Mouse (Mus musculus): ENCODE results near the gene Ssc4d. TPM values are rescaled to one million over a fixed set of nuclear protein-coding genes. Genes with fewer than 3 reads are reported as not detected.

Ssc4d gene
- polyA plus RNA-seq, 1 experiment from 2014 or later = 3.5 TPM

DNA sequence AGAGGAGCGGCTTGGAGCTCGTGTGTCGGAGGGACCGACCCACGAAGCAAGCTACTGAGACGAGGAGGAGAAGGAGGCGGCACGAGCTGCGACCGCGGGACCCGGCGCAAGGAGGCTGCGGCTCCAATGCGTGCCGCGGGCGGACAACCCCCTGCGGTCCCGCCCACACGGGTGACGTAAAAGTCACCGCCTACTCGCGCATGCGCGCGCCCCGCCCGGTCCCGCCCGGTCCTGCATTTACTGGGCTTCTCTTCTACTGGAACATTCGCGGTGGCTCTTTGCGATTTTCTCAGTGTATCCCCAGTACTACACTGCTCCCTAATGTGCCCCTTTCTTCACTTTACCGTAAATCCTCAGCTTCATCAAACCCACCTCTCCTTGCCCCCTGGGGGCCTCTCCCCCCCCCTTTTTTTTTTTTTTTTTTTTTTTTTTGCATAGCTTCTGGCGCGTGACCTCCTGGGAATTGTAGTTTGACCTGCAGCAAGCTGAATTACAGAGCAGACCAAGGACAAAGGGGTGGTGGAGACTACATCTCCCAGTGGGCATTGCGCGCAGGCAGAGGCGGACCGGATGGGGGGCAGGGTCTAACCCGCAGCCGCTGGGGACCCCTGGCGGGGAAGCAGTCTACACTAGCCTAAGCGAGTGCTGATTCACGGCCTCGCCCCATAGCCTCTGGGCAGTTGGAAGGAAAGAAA is 39.7 kb downstream of the Ssc4d start, which contains the start of gene Ywhag:
Gene Ywhag, minus strand, starts transcription at position 136 of the 695 bp plus-strand sequence.
- H3K9ac ChIP-seq = peak within 1 kb of the TSS; percentile 91
- H3K4me2 ChIP-seq = peak within 1 kb of the TSS; percentile 60
- ATAC-seq (ENCODE audit: borderline replicate concordance, extremely low read depth, low FRiP score, low TSS enrichment) = peak; percentile 98
- no peaks in the 10 kb centered on the region for H3K27me3 ChIP-seq
- WGBS = under 1% methylated on average over 44 of the region's 48 CpGs
- peaks cover 28% of the 10 kb centered on the region for H3K4me1 ChIP-seq
- H3K4me3 ChIP-seq = peak within 1 kb of the TSS; percentile 78
- peak within 1 kb of the TSS; percentile 98 for H3K27ac ChIP-seq
- peaks cover 22% of the 10 kb centered on the region for H3K36me3 ChIP-seq
- H3K9me3 ChIP-seq = no peaks in the 10 kb centered on the region

DNA sequence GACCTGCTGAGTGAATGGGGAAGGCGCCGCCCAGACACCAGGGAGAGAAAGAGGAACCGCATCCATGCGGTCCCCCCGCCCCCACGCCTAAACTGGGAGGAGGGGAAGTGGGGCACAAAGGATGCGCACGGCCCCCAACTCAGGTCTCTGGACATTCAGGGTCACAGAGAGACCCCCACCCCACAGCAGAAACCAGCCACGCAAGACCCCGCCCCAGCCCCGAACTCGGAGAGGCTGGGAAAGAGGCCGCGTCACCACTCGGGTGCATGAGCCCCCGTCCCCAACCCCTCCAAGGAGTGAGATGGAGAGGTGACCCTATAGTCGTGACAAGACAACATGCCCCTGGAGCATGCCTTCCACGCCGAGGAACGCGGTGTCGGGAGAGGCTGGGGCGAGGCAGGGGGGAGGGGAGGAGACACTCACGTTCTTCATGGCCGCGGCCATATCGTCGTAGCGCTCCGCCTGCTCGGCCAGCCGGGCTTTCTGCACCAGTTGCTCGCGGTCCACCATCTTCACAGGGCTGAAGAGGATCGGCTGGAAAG is 40.4 kb downstream of the Ssc4d start:
- no peaks in the 10 kb centered on the region for H3K27me3 ChIP-seq
- H3K4me1 ChIP-seq = peaks cover 28% of the 10 kb centered on the region
- peak overlapping the region; percentile 78 for H3K4me3 ChIP-seq
- WGBS = 0% methylated on average over 26 of the region's 35 CpGs
- peak; percentile 68 for ATAC-seq (ENCODE audit: borderline replicate concordance, extremely low read depth, low FRiP score, low TSS enrichment)
- H3K9me3 ChIP-seq = no peaks in the 10 kb centered on the region
- peak overlapping the region; percentile 98 for H3K27ac ChIP-seq
- H3K4me2 ChIP-seq = peak overlapping the region; percentile 60
- H3K9ac ChIP-seq = peak overlapping the region; percentile 91
- H3K36me3 ChIP-seq = peaks cover 28% of the 10 kb centered on the region

DNA sequence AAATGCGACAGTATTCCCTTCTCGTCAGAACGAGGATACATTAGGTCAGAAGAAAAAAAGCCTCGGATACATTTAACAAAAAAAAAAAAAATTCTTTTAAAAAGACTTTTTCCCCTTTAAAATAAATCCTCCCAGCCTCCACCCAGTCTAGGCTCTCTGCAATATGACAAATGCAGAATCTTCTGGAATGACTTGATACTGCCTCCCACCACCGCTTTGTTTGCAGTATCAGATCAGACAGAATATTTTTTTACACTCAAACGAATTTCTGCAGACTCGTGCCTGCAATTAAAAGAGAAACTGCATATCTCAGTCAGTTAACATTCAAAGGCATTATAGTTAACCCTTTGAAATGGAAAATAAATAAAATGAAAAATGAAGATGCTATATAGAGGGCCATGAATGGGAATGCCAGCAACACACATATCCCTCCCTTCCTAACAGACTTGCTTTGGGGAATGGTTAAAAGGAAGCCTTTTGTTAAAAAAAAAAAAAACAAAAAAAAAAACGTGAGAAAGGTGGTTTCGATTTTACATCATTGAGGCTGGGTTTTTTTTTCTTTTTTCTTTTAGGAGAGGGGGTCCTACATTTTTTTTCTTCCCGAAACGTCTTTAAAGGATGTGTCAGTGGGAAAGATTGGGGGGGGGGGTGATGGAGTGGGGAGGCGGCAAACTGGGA is 41.0 kb downstream of the Ssc4d start:
- H3K36me3 ChIP-seq = peaks cover 31% of the 10 kb centered on the region
- peak overlapping the region; percentile 91 for H3K9ac ChIP-seq
- H3K9me3 ChIP-seq = no peaks in the 10 kb centered on the region
- no peaks in the 10 kb centered on the region for H3K27me3 ChIP-seq
- WGBS = 5% methylated on average over 11 of the region's 12 CpGs
- H3K27ac ChIP-seq = peak overlapping the region; percentile 98
- peaks cover 28% of the 10 kb centered on the region for H3K4me1 ChIP-seq
- H3K4me2 ChIP-seq = peak overlapping the region; percentile 60
- H3K4me3 ChIP-seq = peak overlapping the region; percentile 78
- ATAC-seq (ENCODE audit: borderline replicate concordance, extremely low read depth, low FRiP score, low TSS enrichment) = no peak

DNA sequence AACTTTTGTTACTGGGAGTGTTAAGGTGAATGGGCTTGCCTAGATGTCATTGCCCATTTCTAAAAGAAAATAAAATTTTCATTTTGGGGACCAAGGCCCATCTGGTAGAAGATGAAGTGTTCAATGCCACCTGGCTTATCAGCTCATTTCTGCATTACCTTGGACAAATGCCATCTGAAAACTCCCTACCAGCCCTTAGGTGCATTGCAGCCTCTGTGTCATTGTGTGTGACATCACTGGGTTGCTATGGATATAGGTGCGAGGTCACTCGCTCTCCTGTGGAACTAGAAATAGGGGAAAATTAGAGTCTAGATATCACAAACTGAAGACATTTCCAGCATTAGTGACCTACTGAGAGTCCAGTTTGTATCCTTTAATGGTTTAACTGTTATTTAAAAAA is 42.0 kb downstream of the Ssc4d start:
- no peak overlapping the region for H3K9ac ChIP-seq
- peaks cover 28% of the 10 kb centered on the region for H3K4me1 ChIP-seq
- H3K4me2 ChIP-seq = peak overlapping the region; percentile 32
- H3K27me3 ChIP-seq = no peaks in the 10 kb centered on the region
- ATAC-seq (ENCODE audit: borderline replicate concordance, extremely low read depth, low FRiP score, low TSS enrichment) = no peak
- H3K9me3 ChIP-seq = no peaks in the 10 kb centered on the region
- no peak overlapping the region for H3K4me3 ChIP-seq
- peaks cover 34% of the 10 kb centered on the region for H3K36me3 ChIP-seq
- WGBS = 80% methylated on average over 2 of the region's 2 CpGs
- no peak overlapping the region for H3K27ac ChIP-seq

DNA sequence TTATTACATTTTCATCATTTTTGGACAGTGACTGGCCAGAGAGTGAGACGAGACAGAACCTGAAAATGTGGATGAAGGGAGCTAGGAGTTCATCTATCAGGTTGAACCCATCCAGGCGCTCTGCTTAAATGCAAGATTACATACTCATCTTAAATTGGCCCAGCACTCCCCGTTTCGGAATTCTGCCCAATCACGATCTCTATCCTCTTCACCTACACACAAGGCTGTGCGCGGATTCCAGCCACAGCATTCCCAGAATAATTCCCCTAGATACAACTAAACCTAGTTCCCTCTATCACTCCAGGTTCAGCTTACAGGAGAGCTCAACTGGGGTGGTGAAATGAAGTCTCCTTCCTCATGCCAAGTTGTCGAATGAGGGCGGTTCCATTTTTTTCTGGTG is 42.8 kb downstream of the Ssc4d start:
- H3K9me3 ChIP-seq = no peaks in the 10 kb centered on the region
- H3K9ac ChIP-seq = peak overlapping the region; percentile 13
- no peak for ATAC-seq (ENCODE audit: borderline replicate concordance, extremely low read depth, low FRiP score, low TSS enrichment)
- 87% methylated on average over 9 of the region's 9 CpGs for WGBS
- H3K4me2 ChIP-seq = no peak overlapping the region
- H3K36me3 ChIP-seq = peaks cover 41% of the 10 kb centered on the region
- H3K4me3 ChIP-seq = no peak overlapping the region
- no peak overlapping the region for H3K27ac ChIP-seq
- H3K27me3 ChIP-seq = no peaks in the 10 kb centered on the region
- peaks cover 28% of the 10 kb centered on the region for H3K4me1 ChIP-seq

DNA sequence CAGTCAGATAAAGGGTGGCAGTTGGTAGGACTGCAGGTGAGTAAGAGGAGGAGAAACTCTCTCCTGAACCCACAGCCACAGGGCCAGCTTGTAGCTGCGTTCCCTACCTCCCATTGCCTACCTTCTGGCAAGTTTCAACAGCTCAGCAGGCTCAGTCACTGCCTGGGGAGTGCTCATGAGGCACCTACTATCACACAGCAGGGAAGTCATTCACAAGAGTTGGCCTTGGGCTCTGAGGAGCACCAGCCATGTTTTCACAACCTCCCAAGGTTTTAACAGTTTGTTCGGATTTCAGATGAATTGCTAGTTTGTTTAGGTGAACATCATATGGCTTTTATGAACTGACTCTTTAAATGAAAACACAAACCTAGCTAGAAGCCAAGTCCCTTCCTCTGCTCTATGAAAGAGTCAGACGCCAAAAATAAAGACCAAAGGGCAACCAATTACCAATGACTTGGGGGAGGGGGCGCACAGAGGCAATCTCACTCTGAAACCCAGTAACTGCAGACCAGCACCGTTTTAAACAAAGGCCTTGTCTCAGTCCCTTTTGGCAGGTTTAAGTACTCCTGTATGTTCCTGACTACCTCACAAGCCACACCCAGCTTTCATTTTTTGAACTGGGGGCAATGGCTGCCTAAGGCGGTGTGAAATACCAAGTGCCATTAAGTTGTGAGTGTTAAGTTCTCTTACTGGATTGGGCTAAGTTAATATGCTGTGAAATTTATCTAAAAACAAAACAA is 44.5 kb downstream of the Ssc4d start:
- Histone ChIP-seq H3K27me3 (no peaks in the 10 kb centered on the region), H3K9ac (no peak overlapping the region), H3K9me3 (no peaks in the 10 kb centered on the region), H3K4me2 (no peak overlapping the region), H3K4me1 (peaks cover 22% of the 10 kb centered on the region), H3K4me3 (no peak overlapping the region), H3K27ac (no peak overlapping the region), H3K36me3 (peaks cover 50% of the 10 kb centered on the region)
- WGBS = 77% methylated on average over 6 of the region's 6 CpGs
- no peak for ATAC-seq (ENCODE audit: borderline replicate concordance, extremely low read depth, low FRiP score, low TSS enrichment)

DNA sequence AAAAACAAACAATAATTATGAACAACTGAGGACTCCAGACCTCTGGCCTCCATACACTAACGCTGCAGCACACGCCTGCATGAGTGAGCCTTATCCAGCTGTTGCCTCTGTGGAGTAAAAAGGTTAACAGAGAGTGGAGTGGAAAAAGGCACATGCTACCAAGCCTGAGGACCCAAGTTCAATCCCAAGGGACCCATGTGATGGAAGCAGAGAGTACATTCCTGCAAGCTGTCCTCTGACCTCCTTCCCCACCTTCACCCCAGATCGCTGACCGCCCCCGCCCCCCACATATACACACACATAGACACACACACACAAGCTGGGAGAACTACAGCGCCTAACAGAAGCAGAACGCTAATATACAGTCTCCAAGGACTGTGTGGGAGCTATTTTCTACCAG is 50.4 kb downstream of the Ssc4d start:
- H3K9me3 ChIP-seq = no peaks in the 10 kb centered on the region
- H3K4me2 ChIP-seq = no peak overlapping the region
- H3K27me3 ChIP-seq = no peaks in the 10 kb centered on the region
- no peaks in the 10 kb centered on the region for H3K4me1 ChIP-seq
- WGBS = 95% methylated on average over 7 of the region's 7 CpGs
- ATAC-seq (ENCODE audit: borderline replicate concordance, extremely low read depth, low FRiP score, low TSS enrichment) = no peak
- no peak overlapping the region for H3K9ac ChIP-seq
- H3K4me3 ChIP-seq = no peak overlapping the region
- H3K27ac ChIP-seq = no peak overlapping the region
- H3K36me3 ChIP-seq = peaks cover 66% of the 10 kb centered on the region

DNA sequence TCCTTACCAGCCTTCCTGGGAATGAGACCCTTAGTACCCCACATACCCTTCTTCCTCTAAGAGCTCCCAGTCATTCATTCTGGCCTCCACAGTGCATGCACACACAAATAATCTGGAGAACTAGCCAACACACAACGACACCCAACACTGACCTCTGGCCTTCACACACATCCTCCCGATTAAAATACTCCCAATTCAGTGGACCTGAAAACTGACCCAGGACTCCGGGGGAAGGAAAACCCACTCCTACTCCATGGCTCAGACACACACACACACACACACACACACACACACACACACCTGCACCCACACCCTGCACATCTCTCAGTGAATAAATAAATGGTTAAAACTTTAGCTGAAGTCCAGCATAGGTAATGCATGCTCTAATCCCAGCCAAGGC is 54.4 kb downstream of the Ssc4d start:
- H3K36me3 ChIP-seq = peaks cover 58% of the 10 kb centered on the region
- WGBS = 88% methylated on average over 3 of the region's 3 CpGs
- no peak for ATAC-seq (ENCODE audit: borderline replicate concordance, extremely low read depth, low FRiP score, low TSS enrichment)
- H3K4me1 ChIP-seq = 0 out of 2 replicates have a peak, but pooled peaks cover 4% of the 10 kb centered on the region
- no peak overlapping the region for H3K4me2 ChIP-seq
- H3K4me3 ChIP-seq = no peak overlapping the region
- no peaks in the 10 kb centered on the region for H3K27me3 ChIP-seq
- no peaks in the 10 kb centered on the region for H3K9me3 ChIP-seq
- H3K9ac ChIP-seq = no peak overlapping the region
- H3K27ac ChIP-seq = no peak overlapping the region

DNA sequence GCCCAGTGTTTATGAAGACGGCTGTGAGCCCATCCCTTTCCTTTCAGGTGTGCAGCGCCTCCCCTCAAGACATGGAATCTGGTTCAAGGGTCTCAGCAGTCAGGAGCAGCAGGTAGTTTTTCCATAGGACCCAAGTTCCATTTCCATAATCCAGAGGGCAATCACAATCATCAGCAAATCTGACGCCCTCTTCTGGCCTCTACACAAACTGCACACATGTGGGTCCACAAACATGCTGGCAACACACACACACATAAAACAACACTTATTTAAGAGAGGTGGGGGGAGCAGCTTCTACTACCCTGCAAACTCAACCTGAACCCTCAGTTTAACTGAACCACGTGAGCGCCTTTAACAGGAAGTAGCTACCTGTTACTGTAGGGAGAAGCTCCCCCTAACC is 55.7 kb downstream of the Ssc4d start:
- Histone ChIP-seq H3K27ac (no peak overlapping the region), H3K4me1 (peaks cover 9% of the 10 kb centered on the region; the same call in 1 of the 2 replicates), H3K9me3 (no peaks in the 10 kb centered on the region), H3K27me3 (no peaks in the 10 kb centered on the region), H3K36me3 (peaks cover 52% of the 10 kb centered on the region), H3K4me2 (no peak overlapping the region), H3K9ac (no peak overlapping the region), H3K4me3 (no peak overlapping the region)
- ATAC-seq (ENCODE audit: borderline replicate concordance, extremely low read depth, low FRiP score, low TSS enrichment) = no peak
- WGBS = 95% methylated on average over 5 of the region's 5 CpGs

DNA sequence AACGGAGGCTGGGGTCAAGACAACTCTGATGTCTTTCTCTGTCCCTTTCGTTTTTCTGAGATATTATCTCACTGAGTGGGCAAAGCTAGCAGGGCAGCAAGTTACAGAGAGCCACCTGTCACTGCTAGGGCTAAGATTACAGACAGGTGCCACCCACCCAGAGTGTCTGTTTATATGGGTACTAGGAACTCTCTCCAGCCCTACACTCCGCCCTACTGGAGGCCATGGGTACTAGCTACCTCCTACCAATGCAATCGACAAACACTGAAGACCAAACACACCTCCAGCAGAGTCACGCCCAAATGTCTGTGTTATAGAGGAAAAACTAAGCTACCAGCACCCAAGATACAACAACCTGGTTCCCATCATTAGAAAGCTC is 56.3 kb downstream of the Ssc4d start:
- H3K9me3 ChIP-seq = no peaks in the 10 kb centered on the region
- no peak overlapping the region for H3K9ac ChIP-seq
- no peak overlapping the region for H3K4me3 ChIP-seq
- H3K27ac ChIP-seq = no peak overlapping the region
- H3K27me3 ChIP-seq = no peaks in the 10 kb centered on the region
- no peak overlapping the region for H3K4me2 ChIP-seq
- peaks cover 9% of the 10 kb centered on the region; the same call in 1 of the 2 replicates for H3K4me1 ChIP-seq
- WGBS = 89% methylated on average over 5 of the region's 5 CpGs
- peaks cover 49% of the 10 kb centered on the region for H3K36me3 ChIP-seq
- no peak for ATAC-seq (ENCODE audit: borderline replicate concordance, extremely low read depth, low FRiP score, low TSS enrichment)

DNA sequence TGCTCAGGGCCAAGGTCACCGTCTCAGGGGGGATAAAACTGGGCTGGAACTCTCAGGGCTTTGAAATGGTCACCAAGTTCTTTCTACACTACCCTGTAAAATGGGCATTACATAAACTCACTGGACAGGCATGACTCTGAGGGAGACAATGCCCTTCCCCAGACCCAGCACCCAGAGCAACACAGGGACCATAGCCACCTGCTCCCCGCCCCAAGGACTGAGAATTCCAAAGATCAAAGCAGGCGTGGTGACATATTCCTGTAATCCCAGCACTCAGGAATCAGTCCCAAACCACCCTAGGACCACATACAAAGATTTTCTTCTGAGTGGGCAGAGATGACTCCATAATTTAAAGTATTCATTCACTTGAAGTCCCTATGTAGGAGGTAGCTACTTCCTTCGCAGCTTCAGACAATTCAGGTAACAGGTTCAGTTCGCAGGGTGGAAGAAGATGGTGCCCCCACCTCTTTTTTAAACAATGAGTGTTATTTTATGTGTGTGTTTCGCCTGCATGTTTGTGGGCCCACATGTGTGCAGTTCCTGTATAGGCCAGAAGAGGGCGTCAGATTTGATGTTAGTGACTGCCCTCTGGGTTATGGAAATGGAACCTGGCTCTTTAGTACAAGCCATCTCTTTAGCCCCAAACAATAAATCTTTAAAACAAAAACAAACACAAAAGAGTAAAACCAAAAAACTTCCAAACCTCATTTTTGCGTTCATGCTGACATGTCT is 56.8 kb downstream of the Ssc4d start:
- no peak overlapping the region for H3K4me3 ChIP-seq
- peaks cover 45% of the 10 kb centered on the region for H3K36me3 ChIP-seq
- H3K4me1 ChIP-seq = peaks cover 9% of the 10 kb centered on the region; the same call in 1 of the 2 replicates
- H3K9me3 ChIP-seq = no peaks in the 10 kb centered on the region
- H3K27ac ChIP-seq = no peak overlapping the region
- no peak overlapping the region for H3K4me2 ChIP-seq
- WGBS = 90% methylated on average over 8 of the region's 8 CpGs
- no peak for ATAC-seq (ENCODE audit: borderline replicate concordance, extremely low read depth, low FRiP score, low TSS enrichment)
- no peaks in the 10 kb centered on the region for H3K27me3 ChIP-seq
- H3K9ac ChIP-seq = no peak overlapping the region

Data from lung, embryonic 15.5 days (tissue).